Mouse (Mus musculus) right cerebral cortex, postnatal 25 days (tissue): ENCODE measurements around the gene Des.
A peak's percentile ranks its signal among the peaks of the same experiment; 100 is the strongest.

Experiments used
- DNase-seq: peaks from one replicate; pipeline ENCODE4 v3.0.0; 2022

Gene Des

GRCm38 (mm10) chr1:75360112-75361031 lies at the start of gene Des:
Des (plus strand) TSS chr1:75360329.
- DNase-seq = no peak

GRCm38 (mm10) chr1:75311694-75312093 lies 48.4 kb upstream of the Des start:
- DNase-seq = no peak

- no peak for DNase-seq
Measured at GRCm38 (mm10) chr1:75315011-75315410, 45.1 kb upstream of the Des start.

GRCm38 (mm10) chr1:75315456-75316365 lies 44.4 kb upstream of the Des start:
- no peak for DNase-seq

- peak; percentile 69 for DNase-seq
Measured at GRCm38 (mm10) chr1:75316861-75317240, 43.3 kb upstream of the Des start.

- peak; percentile 100 for DNase-seq
Measured at GRCm38 (mm10) chr1:75317241-75318201, 42.6 kb upstream of the Des start, which contains the start of gene Dnpep. Dnpep (minus strand) TSS chr1:75317990.

GRCm38 (mm10) chr1:75318301-75318700 lies 41.8 kb upstream of the Des start:
- no peak for DNase-seq

GRCm38 (mm10) chr1:75318736-75319135 lies 41.4 kb upstream of the Des start:
- DNase-seq = no peak

- no peak for DNase-seq
Measured at GRCm38 (mm10) chr1:75319166-75319565, 41.0 kb upstream of the Des start.

GRCm38 (mm10) chr1:75327461-75327860 lies 32.7 kb upstream of the Des start:
- DNase-seq = no peak

GRCm38 (mm10) chr1:75331271-75331670 lies 28.9 kb upstream of the Des start:
- DNase-seq = no peak

- DNase-seq = no peak
Measured at GRCm38 (mm10) chr1:75336461-75336860, 23.7 kb upstream of the Des start.

- no peak for DNase-seq
Measured at GRCm38 (mm10) chr1:75337097-75337496, 23.0 kb upstream of the Des start.

- no peak for DNase-seq
Measured at GRCm38 (mm10) chr1:75338091-75338694, 21.9 kb upstream of the Des start.

- peak; percentile 13 for DNase-seq
Measured at GRCm38 (mm10) chr1:75339337-75339736, 20.8 kb upstream of the Des start.

GRCm38 (mm10) chr1:75340519-75340918 lies 19.6 kb upstream of the Des start:
- DNase-seq = no peak

- DNase-seq = peak; percentile 66
Measured at GRCm38 (mm10) chr1:75342874-75343416, 17.2 kb upstream of the Des start.

GRCm38 (mm10) chr1:75344291-75345035 lies 15.7 kb upstream of the Des start:
- DNase-seq = no peak

GRCm38 (mm10) chr1:75345036-75345935 lies 14.8 kb upstream of the Des start:
- no peak for DNase-seq

GRCm38 (mm10) chr1:75347279-75347678 lies 12.8 kb upstream of the Des start:
- DNase-seq = no peak
